Mouse (Mus musculus): ENCODE results near the gene Bpnt1.
A peak's percentile ranks its signal among the peaks of the same experiment; 100 is the strongest.
"Not testable (repeated sequence)": the region's sequence is repeated elsewhere in the genome, so short reads cannot be mapped to it uniquely, and the experiment has no call there.

The Bpnt1 gene

DNA sequence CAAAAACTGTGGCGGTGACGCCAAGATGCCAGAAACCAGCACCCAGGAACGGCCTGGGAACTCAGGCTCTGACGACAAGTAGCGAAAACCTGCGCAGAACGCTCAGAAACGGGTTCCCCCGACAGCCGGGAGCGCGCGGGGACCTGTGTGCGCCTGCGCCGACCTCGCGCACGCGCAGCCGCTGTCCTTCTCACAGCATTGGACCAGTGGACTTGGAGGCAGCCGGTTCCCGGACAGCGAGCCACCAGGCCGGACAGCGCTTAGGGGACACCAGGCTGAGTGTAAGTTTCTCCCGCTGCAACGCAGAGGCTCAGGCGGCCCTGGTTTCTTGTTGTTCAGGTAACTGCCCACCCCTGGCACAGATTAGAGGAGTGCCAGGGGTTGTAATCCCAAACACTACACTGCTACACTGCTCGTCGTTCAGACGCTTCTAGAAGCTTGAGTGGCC, at the start of gene Bpnt1:
TSS of gene Bpnt1 (plus strand) at position 167 of the 448 bp plus-strand sequence.
- peak; percentile 45 to 66 for DNase-seq (ENCODE audit: low spot score in 2 of 2)

GRCm38 (mm10) chr1:185282846-185283245, 49.1 kb upstream of the Bpnt1 start:
- DNase-seq (ENCODE audit: low spot score in 2 of 2), result no peak

DNA sequence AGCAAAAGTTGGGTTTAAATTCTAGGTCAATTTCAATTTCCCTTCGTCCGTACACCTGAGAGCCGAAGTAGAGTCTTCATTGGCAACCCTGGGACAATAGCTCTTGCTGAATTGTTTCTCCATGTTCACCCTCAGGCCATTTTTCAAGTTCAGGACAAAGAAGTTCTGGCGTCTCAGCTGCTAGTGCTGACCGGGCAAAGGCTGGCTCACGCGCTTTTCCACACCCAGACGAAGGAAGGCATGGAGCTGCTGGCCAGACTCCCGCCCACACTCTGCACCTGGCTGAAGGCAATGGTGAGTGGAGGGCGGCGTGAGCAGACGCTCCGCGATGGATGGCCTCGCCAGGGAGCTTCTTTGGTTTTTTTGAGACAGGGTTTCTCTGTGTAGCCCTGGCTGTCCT, 48.7 kb upstream of the Bpnt1 start:
- no peak for DNase-seq (ENCODE audit: low spot score in 2 of 2)

DNA sequence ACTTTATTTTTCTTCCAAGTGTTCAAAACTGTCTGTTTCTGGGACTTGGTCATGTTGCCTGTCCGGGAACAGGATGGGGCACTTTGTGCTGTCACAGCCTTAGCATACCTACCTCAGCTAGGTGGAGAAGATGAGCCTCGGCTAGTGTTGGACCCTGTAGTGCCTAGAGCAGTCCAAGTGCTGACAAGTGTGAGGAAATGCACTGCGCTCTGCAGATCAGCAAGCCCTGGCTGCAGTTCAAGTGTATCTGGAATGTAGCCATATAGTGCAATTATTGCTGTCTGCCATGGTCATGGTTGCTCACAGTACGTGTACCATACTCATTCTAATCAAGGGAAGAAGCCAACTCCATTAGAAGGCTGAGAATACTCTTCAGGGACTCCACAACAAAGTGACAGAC, 47.2 kb upstream of the Bpnt1 start:
- no peak for DNase-seq (ENCODE audit: low spot score in 2 of 2)

DNA sequence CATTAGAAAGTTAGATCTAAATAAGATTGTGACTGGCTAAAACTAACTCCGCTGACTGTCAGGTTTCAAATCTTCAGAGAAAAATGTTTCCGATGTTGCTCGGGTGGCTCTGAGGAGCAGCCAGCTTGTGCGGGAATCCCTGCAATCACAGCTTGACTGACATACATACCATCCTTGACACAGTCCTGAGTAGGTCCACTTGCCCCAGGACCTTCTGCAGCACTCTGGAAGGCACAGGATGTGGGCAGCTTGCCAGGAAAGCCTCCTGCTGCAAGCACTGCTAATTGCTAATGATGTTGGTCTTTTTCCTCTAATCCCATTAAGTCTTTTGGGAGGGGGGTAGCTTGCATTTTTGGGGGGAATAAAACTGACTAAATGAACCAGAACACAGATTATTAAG, 46.8 kb upstream of the Bpnt1 start:
- DNase-seq (ENCODE audit: low spot score in 2 of 2), result no peak

GRCm38 (mm10) chr1:185287066-185287465, 44.9 kb upstream of the Bpnt1 start:
- no peak for DNase-seq (ENCODE audit: low spot score in 2 of 2)

- DNase-seq (ENCODE audit: low spot score in 2 of 2), result no peak
Measured at GRCm38 (mm10) chr1:185289231-185289630, 42.7 kb upstream of the Bpnt1 start.

- DNase-seq (ENCODE audit: low spot score in 2 of 2), result no peak
Measured at GRCm38 (mm10) chr1:185291336-185291735, 40.6 kb upstream of the Bpnt1 start.

DNA sequence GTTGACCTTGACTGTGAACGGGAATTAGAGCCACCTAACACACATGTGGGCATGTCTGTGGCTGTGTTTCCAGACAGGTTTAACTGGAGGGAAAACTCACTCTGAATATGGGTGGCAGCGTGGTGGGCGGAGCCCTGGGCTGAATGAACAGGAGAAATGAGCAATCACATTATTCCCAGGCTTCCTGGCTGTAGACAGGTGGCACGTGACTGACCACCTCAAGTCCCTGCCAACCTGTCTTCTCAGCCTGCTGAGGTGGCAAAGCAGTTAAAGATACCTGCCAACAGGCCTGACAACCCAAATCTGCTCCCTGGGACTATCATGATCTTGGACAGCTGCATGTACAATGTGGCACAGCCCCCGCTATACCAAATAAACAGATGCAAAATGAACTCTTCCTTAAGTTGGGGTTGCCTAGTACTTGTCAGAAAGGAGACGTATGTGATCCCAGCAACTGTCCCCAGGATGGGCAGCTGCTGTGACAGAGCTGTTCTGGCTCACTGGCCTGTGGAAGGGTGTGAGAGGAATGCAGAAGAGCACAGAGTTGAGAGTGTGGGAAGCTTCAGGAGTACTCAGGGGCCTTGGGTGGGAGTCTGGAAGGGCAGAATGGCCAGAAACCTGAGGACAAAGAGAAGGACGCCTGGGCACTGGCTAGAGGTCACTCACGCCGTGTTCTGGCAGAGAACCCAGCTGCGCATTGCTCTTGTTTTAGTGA, 39.1 kb upstream of the Bpnt1 start:
- DNase-seq (ENCODE audit: low spot score in 2 of 2), result no peak

DNA sequence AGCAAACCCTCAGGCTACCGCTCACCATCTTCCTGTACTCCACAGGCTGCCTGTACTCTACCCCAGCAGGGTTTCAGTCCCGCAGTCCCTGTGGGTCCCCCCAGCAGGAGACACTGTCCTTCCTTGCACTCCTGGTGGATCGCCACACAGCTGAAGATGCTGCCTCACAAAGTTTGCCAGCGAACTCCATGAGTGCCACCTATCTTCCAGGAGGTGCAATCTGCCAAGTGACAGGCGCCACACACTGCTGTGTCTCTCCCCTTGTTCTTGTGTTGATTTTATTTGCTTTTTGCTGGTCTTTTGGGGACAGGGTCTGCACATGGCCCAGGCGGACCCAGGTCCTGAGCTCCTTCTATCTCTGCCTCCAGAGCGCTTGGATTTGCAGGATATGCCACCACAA, 35.1 kb upstream of the Bpnt1 start:
- no peak for DNase-seq (ENCODE audit: low spot score in 2 of 2)

GRCm38 (mm10) chr1:185298496-185298895, 33.5 kb upstream of the Bpnt1 start:
- no peak for DNase-seq (ENCODE audit: low spot score in 2 of 2)

- no peak for DNase-seq (ENCODE audit: low spot score in 2 of 2)
Measured at GRCm38 (mm10) chr1:185302816-185303215, 29.1 kb upstream of the Bpnt1 start.

GRCm38 (mm10) chr1:185306836-185307235, 25.1 kb upstream of the Bpnt1 start:
- DNase-seq (ENCODE audit: low spot score in 2 of 2), result no peak

DNA sequence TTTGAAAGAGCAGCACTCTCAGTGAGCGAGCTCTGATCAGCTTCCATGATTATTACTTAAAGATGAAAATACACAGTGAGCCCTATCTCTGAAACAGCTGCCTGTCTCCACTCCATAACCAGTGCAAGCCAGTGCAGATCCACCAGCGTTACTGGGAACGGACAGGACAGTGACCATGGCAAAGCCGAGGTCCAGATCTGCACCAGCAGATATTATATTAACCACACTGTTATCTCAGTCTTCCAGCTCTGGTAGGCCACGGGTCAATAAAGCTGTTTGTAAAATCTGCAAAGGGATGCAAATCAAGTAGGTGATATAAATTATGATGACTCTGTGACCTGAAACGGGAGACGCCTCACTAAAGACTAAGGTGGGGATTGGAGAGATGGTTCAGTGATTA, 24.3 kb upstream of the Bpnt1 start:
- DNase-seq (ENCODE audit: low spot score in 2 of 2), result no peak

DNA sequence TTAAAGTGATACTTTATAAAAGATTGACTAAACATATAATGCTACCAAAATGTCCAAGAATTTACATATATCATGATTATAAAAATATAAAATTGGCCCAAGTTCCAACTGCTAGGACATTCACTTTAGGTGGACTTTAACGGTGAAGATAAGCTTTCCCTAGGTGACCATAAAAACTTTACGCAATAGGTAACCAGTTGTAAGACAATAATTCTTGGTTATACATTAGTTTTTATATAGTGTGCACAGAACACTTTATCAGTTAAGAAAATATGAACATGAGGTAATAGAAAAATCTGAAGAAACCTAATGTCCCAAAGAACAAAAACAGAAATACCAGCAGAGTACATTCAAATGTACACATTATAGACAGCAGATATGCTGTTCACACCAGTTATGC, 23.6 kb upstream of the Bpnt1 start:
- DNase-seq (ENCODE audit: low spot score in 2 of 2), result no peak

DNA sequence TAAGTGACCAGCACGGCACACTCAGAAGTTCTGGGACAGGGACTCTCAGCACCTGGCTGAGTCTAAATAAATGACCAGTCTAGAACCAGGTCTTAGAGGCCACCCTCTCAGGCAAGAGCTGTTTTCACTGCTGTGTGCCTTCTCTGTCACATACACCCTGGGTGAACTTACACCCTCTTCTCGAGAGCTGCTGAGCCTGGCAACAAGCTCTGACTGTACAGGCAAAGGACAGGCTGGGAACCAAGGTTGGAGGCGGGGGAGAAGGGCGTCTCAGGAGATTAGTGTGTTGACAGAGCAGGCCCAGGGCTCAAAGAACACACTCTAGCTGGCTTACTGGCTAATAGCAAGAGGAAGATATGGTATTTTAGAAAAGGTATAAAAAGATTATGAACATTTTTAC, 23.0 kb upstream of the Bpnt1 start:
- no peak for DNase-seq (ENCODE audit: low spot score in 2 of 2)

- no peak for DNase-seq (ENCODE audit: low spot score in 2 of 2)
Measured at GRCm38 (mm10) chr1:185311949-185312348, 20.0 kb upstream of the Bpnt1 start.

- DNase-seq (ENCODE audit: low spot score in 2 of 2), result no peak
Measured at GRCm38 (mm10) chr1:185314546-185314945, 17.4 kb upstream of the Bpnt1 start.

DNA sequence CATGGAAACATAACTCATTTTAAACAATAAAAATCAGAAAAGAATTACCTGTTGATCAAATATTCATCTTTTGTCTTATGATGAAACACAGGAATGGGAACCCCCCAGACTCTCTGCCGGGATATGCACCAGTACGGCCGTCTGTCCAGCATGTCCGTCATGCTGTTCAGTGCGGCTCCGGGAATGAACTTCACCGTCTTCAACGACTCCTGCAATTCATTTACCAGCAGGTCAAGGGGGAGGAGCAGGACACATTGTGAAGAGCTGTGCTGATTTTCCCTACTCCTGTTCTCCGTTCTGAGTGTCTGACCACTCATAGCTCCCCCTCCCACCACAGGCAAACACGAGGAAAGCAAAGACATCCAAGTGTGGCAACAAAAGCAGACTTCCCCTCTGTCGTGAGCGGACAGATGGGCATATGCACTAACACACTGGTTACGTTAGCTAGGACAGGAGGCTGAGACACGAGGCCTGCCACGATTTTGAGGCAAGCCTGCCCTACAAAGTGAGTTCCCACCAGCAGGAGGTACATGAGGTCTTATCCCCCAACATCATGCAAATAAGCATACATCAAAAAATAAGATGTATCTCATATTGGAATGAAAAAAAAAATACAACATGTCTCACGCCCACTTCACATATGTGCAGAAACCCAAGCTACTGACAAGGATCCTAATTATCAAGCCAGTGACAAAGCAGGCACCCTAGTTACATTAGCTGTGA, 15.9 kb upstream of the Bpnt1 start:
- no peak for DNase-seq (ENCODE audit: low spot score in 2 of 2)

GRCm38 (mm10) chr1:185327754-185328345, 4.1 kb upstream of the Bpnt1 start:
- not testable (repeated sequence) for DNase-seq (ENCODE audit: low spot score in 2 of 2)

DNA sequence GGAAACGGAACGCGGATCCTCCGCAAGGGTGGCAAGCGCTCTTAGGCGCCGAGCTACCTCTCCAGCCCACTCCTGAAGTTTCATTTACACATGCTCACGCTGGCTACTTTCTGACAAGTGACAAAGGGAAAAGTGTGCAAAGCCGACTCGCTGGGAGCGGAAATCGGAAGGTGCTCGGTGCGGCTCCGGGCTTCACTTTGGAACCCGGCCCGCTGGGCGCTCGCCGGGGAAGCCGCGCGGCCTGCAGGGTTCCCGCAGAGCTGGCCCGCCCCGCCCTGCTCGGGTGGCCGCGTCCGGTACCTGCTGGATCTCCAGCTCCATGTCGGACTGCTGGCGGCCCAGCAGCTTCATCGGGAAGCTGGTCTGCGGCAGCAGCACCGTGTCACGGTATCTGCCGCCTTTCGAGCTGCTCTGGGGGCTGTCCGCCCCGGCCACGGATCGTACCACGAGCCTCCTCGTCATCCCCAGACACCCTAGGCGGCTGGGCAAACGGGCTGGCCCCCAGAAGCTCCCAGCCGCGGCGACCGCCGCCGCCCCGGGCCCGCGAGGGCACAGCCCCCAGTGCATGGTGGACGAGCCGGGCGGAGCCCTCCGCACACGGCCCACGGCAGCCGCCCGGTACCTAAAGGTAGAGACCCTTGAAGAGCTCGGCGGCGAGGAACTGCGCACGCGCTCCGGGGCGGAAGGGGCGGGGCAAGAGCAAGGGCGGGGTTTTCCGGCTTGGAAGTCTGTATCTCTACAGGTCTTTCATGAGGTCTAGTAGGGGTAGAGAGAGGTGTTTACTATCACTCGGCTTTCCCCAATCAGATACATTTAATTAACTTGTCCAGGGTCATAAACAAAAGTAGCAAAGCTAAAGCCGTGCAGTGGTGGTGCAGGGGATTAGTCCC, 3.0 kb upstream of the Bpnt1 start, which contains the start of gene Iars2:
TSS of gene Iars2 (minus strand) at position 676 of the 890 bp plus-strand sequence.
- DNase-seq (ENCODE audit: low spot score in 2 of 2), result peak; percentile 87 to 95

DNA sequence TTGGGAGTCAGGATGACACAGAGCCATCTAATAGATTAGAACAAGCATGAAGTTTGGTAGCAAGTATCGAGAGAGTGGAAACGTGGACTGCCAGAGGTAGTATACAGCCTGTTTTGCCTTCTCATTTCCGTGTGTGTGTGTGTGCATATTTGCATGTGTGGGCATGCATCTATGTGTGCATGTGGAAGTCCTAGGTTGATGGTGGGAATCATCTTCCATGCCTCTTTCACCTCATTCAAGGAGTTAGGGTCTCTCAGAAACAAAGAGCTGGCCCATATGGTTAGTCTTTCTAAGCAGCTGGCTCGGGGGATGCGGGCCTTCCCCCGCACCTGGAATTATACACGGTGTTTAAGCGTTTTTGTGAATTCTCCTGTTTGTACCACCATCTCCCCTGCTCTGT, 2.1 kb upstream of the Bpnt1 start:
- no peak for DNase-seq (ENCODE audit: low spot score in 2 of 2)

All from thymus, postnatal 10 days (tissue).